Mouse (Mus musculus) neural tube, embryonic 11.5 days (tissue): ENCODE results near the gene Acsf2. TPM values are rescaled to one million over a fixed set of nuclear protein-coding genes. Genes with fewer than 3 reads are reported as not detected.
A peak's percentile ranks its signal among the peaks of the same experiment; 100 is the strongest.

Source experiments
- ATAC-seq: fragments of 200-750 bp; cut with Nextera tagmentation; 2 replicates; pipeline ENCODE4 v1.8.0; 2017; ENCODE audit warnings: moderate number of reproducible peaks, mild to moderate bottlenecking, moderate TSS enrichment, moderate library complexity; ENCODE audit not compliant: insufficient read depth, low FRiP score, low TSS enrichment
- DNase-seq: peaks from one replicate; pipeline ENCODE4 v3.0.0-alpha.2; 2015; ENCODE audit warnings: low spot score
- H3K27ac ChIP-seq: fragments of 300-500 bp; sonication (generic); 2 replicates; pipeline ENCODE4 v1.5.1; 2014; ENCODE audit warnings: low read depth, mild to moderate bottlenecking, low read length
- H3K27me3 ChIP-seq: fragments of 300-500 bp; sonication (generic); 2 replicates; pipeline ENCODE4 v1.6.1; 2014; ENCODE audit warnings: mild to moderate bottlenecking, low read length, mixed read lengths; ENCODE audit not compliant: control insufficient read depth, insufficient read depth
- H3K36me3 ChIP-seq: fragments of 300-500 bp; sonication (generic); 2 replicates; pipeline ENCODE4 v1.6.1; 2014; ENCODE audit warnings: mild to moderate bottlenecking, low read length, moderate library complexity, mixed read lengths; ENCODE audit not compliant: control insufficient read depth, insufficient read depth
- H3K4me1 ChIP-seq: fragments of 300-500 bp; sonication (generic); 2 replicates; pipeline ENCODE4 v1.6.1; 2014; ENCODE audit warnings: low read length, mixed read lengths; ENCODE audit not compliant: control insufficient read depth, insufficient read depth
- H3K4me2 ChIP-seq: fragments of 300-500 bp; sonication (generic); 2 replicates; pipeline ENCODE4 v1.6.1; 2014; ENCODE audit warnings: low read depth, mild to moderate bottlenecking, moderate library complexity
- H3K4me3 ChIP-seq: fragments of 300-500 bp; sonication (generic); 2 replicates; pipeline ENCODE4 v1.5.1; 2014; ENCODE audit warnings: low read depth, low read length
- H3K9ac ChIP-seq: fragments of 300-500 bp; sonication (generic); 2 replicates; pipeline ENCODE4 v1.6.1; 2014; ENCODE audit warnings: mild to moderate bottlenecking, low read length
- H3K9me3 ChIP-seq: fragments of 300-500 bp; sonication (generic); 2 replicates; pipeline ENCODE4 v1.6.1; 2016; ENCODE audit warnings: low read length; ENCODE audit not compliant: control insufficient read depth
- WGBS: fragments of 180-500 bp; shearing (Covaris S2); extraction: QIAGEN DNeasy Blood & Tissue Kit; methylation state at CpG from one replicate; pipeline ENCODE4 v1.1.7; 2014; 5-methylcytosine and 5-hydroxymethylcytosine counted together
- polyA plus RNA-seq: library from polyadenylated mRNA; unstranded; fragments of >200 nt; fragmentation: Nextera tagmentation; extraction: Ambion mirVana; gene quantifications from 2 replicates; pipeline ENCODE4 v1.2.1, GENCODE M21; 2014

Gene Acsf2
- polyA plus RNA-seq, 1 experiment from 2014 or later: 6.3 TPM

DNA sequence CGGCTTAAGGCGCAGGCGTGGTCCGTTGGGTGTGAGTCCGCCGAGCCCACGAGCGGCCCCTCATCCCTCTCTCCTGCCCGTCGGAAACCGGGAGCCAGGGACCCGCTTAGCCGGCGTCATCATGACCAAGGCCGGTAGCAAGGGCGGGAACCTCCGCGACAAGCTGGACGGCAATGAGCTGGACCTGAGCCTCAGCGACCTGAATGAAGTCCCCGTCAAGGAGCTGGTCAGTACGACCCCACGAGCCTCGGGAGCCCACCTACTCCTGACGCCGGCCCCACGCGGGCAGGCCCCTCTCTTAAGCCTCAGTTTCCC, 28.2 kb upstream of the Acsf2 start:
- WGBS: 0% methylated on average over 25 of the region's 28 CpGs
- Histone ChIP-seq H3K36me3 (0 out of 2 replicates have a peak, but pooled peaks cover 9% of the 10 kb centered on the region), H3K4me3 (peak overlapping the region; percentile 87), H3K27me3 (no peaks in the 10 kb centered on the region), H3K27ac (peak overlapping the region; percentile 11; the same call in 1 of the 2 replicates), H3K4me1 (0 out of 2 replicates have a peak, but pooled peaks cover 2% of the 10 kb centered on the region), H3K9me3 (no peaks in the 10 kb centered on the region), H3K9ac (peak overlapping the region; percentile 77), H3K4me2 (peak overlapping the region; percentile 84)
- DNase-seq: no peak
- peak; percentile 45; the same call in 1 of the 2 replicates for ATAC-seq

- 7% methylated on average over 40 of the region's 41 CpGs for WGBS
Measured at GRCm38 (mm10) chr11:94629199-94629883, 27.7 kb upstream of the Acsf2 start, which contains the start of gene Lrrc59. TSS of gene Lrrc59 (plus strand) at chr11:94629767.

DNA sequence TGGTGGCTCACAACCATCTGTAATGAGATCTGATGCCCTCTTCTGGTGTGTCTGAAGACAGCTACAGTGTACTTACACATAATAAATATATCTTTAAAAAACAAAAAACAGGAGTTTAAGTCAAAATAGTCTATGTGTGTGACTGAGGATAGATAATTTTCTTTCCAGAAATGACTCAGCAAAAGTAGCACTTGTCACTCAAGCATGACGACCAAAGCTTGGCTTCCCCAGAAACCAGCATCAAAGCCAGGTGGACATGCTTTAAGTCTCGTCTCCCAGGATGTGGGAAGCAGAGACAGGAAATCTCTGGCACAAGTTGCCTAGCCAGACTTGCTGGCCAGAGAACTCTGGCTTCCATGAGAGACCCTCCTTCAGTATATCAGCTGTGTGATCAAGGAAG, 20.5 kb upstream of the Acsf2 start:
- no peaks in the 10 kb centered on the region for H3K4me1 ChIP-seq
- no peak overlapping the region for H3K4me2 ChIP-seq
- H3K27ac ChIP-seq: no peak overlapping the region
- WGBS: 96% methylated on average over 2 of the region's 2 CpGs
- DNase-seq (no peak), ATAC-seq (no peak)
- H3K9ac ChIP-seq: no peak overlapping the region
- H3K27me3 ChIP-seq: no peaks in the 10 kb centered on the region
- H3K9me3 ChIP-seq: no peaks in the 10 kb centered on the region
- H3K36me3 ChIP-seq: no peaks in the 10 kb centered on the region
- no peak overlapping the region for H3K4me3 ChIP-seq

More at GRCm38 (mm10) chr11:94629199-94629883, 27.7 kb upstream of the Acsf2 start, which contains the start of gene Lrrc59:
- Histone ChIP-seq H3K9ac (peak within 1 kb of the TSS; percentile 77), H3K4me3 (peak within 1 kb of the TSS; percentile 87), H3K27me3 (no peaks in the 10 kb centered on the region), H3K4me2 (peak within 1 kb of the TSS; percentile 84), H3K9me3 (no peaks in the 10 kb centered on the region), H3K36me3 (0 out of 2 replicates have a peak, but pooled peaks cover 7% of the 10 kb centered on the region), H3K27ac (peak within 1 kb of the TSS; percentile 11; the same call in 1 of the 2 replicates), H3K4me1 (0 out of 2 replicates have a peak, but pooled peaks cover 2% of the 10 kb centered on the region)
- peak; percentile 90 for ATAC-seq
- peak; percentile 96 for DNase-seq

GRCm38 (mm10) chr11:94621458-94621852, 19.8 kb upstream of the Acsf2 start:
- Histone ChIP-seq H3K4me2 (no peak overlapping the region), H3K27ac (no peak overlapping the region), H3K9ac (no peak overlapping the region), H3K4me1 (no peaks in the 10 kb centered on the region), H3K27me3 (no peaks in the 10 kb centered on the region), H3K36me3 (no peaks in the 10 kb centered on the region), H3K4me3 (no peak overlapping the region), H3K9me3 (no peaks in the 10 kb centered on the region)
- no peak for DNase-seq
- no peak for ATAC-seq

- Histone ChIP-seq H3K4me3 (no peak overlapping the region), H3K9me3 (no peaks in the 10 kb centered on the region), H3K27me3 (no peaks in the 10 kb centered on the region), H3K36me3 (no peaks in the 10 kb centered on the region), H3K4me1 (no peaks in the 10 kb centered on the region), H3K27ac (no peak overlapping the region), H3K9ac (no peak overlapping the region), H3K4me2 (no peak overlapping the region)
- DNase-seq: no peak
- ATAC-seq: no peak
- WGBS: 63% methylated on average over 6 of the region's 6 CpGs
Measured at GRCm38 (mm10) chr11:94620766-94621457, 19.2 kb upstream of the Acsf2 start.

GRCm38 (mm10) chr11:94617646-94618045, 16.0 kb upstream of the Acsf2 start:
- DNase-seq (no peak), ATAC-seq (no peak)
- WGBS: 93% methylated on average over 2 of the region's 2 CpGs
- H3K9me3 ChIP-seq: no peaks in the 10 kb centered on the region
- H3K27me3 ChIP-seq: no peaks in the 10 kb centered on the region
- no peak overlapping the region for H3K9ac ChIP-seq
- H3K4me2 ChIP-seq: no peak overlapping the region
- H3K36me3 ChIP-seq: no peaks in the 10 kb centered on the region
- H3K4me3 ChIP-seq: no peak overlapping the region
- H3K4me1 ChIP-seq: no peaks in the 10 kb centered on the region
- no peak overlapping the region for H3K27ac ChIP-seq

DNA sequence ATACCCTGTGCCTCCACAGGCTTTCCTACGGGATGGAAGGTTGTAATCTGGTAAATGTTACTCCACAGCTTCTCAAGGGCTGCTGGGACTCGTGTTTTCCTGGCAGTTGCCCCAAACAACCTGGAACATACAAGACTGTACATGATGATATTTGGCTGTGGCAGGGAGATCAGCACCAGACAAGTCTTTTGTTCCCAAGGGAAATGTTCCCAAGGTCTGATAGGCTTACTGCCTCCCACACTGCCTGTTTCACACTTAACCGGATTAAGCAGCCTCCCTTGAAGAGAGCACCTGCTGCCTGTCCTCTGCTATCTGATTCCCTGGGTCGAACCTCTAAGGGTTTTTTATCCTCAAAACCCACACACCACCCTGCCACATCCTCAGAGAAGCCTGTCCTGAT, 13.8 kb upstream of the Acsf2 start:
- DNase-seq (no peak), ATAC-seq (no peak)
- Histone ChIP-seq H3K36me3 (no peaks in the 10 kb centered on the region), H3K27ac (no peak overlapping the region), H3K4me1 (no peaks in the 10 kb centered on the region), H3K27me3 (no peaks in the 10 kb centered on the region), H3K9ac (no peak overlapping the region), H3K4me2 (no peak overlapping the region), H3K4me3 (no peak overlapping the region), H3K9me3 (no peaks in the 10 kb centered on the region)
- WGBS: 51% methylated on average over 4 of the region's 4 CpGs

DNA sequence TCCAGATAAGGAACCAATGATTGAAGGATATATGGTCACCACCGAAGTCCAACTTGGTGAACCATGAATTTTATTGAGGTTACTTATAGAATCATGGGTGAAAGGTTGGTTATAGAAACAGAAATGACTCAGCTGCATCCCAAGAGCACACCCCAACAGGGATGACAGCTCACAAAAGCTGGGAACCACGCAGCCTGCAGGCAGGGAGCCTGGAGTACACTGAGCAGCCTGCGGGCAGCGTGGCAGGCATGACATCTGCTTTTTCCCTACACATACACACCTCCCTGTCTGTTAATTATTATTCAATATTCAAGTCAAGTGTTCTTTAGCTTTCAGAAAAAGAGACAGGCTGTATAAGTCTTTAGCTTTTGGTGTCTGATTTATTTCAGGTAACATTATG, 12.9 kb upstream of the Acsf2 start:
- DNase-seq (no peak), ATAC-seq (no peak)
- WGBS: 79% methylated on average over 4 of the region's 4 CpGs

More for the DNA sequence above, 12.9 kb upstream of the Acsf2 start:
- Histone ChIP-seq H3K36me3 (no peaks in the 10 kb centered on the region), H3K27ac (no peak overlapping the region), H3K4me2 (no peak overlapping the region), H3K27me3 (no peaks in the 10 kb centered on the region), H3K9me3 (no peaks in the 10 kb centered on the region), H3K4me3 (no peak overlapping the region), H3K9ac (no peak overlapping the region), H3K4me1 (no peaks in the 10 kb centered on the region)
